Mouse (Mus musculus): ENCODE measurements at regions not wholly inside any gene's neighbourhood (a gene's known extent, or its start where the extent isn't known, plus 50 kb on each side); places are given as distances from the start of the nearest gene placed in this dataset.

GRCm38 (mm10) chr8:90635766-90636492 lies 181.3 kb downstream of the Gm19935 start:
- TF ChIP-seq POLR2A (IDR thresholded peaks at IDR 0.05; ENCODE audit: extremely low read depth, insufficient read depth, low read length): no peak
- TF ChIP-seq CTCF (IDR thresholded peaks at IDR 0.05; ENCODE audit: extremely low read depth, insufficient read depth, low read length): no peak
